Mouse (Mus musculus) urinary bladder, postnatal 14 days (tissue): Measurements from ENCODE around the gene Rapgef4.

Experiments used
- DNase-seq: peaks from one replicate; pipeline ENCODE4 v3.0.0; 2021; ENCODE audit warnings: low spot score

Rapgef4 gene

GRCm38 (mm10) chr2:72179600-72180301 lies 198.7 kb downstream of the Rapgef4 start:
- DNase-seq, result no peak

GRCm38 (mm10) chr2:72181443-72181842 lies 200.4 kb downstream of the Rapgef4 start:
- DNase-seq, result no peak

DNA sequence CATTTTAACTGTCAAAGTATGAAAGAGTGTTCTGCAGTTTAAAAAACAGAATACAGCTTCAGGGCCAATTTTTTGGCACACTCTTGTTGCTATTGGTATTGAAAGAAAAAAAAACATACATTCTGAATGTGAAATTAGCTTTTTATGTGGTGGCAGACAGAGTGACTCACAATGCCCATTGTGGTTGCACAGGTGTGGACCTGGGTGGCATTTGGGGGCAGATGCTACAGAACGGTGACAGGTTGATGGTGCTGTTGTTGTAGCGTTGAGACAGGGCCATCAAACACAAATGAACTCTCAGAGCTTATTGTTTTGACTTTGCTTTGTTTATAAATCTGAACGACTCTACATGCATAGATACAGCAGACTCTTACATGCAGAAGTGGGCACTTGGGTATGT lies 202.7 kb downstream of the Rapgef4 start:
- DNase-seq, result no peak

GRCm38 (mm10) chr2:72196190-72196965 lies 215.3 kb downstream of the Rapgef4 start:
- DNase-seq, result no peak

DNA sequence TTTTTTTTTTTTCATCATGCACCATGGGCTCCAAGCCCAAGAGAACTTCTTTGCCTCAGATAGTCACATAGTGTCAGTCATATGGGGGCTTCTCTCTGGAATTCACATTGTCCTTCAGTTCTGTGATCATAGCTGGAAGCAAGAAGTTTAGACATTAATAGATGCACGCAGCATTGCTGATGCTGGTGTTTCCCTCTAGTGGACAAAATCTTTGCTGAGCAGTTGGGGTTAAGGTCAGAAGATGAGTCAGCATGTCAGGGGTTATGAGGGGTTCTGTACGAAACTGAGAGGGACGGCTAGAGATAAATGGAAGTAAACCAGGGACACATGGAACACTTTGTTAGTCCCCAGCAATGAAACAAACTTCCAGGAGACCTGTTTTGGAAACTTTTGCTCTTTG lies 216.0 kb downstream of the Rapgef4 start:
- DNase-seq, result no peak

- no peak for DNase-seq
These were observed 218.4 kb downstream of the Rapgef4 start for GRCm38 (mm10) chr2:72199451-72199850.

- no peak for DNase-seq
These were observed 220.5 kb downstream of the Rapgef4 start for GRCm38 (mm10) chr2:72201506-72201905.

GRCm38 (mm10) chr2:72202252-72202651 lies 221.2 kb downstream of the Rapgef4 start:
- peak; percentile 8 for DNase-seq

DNA sequence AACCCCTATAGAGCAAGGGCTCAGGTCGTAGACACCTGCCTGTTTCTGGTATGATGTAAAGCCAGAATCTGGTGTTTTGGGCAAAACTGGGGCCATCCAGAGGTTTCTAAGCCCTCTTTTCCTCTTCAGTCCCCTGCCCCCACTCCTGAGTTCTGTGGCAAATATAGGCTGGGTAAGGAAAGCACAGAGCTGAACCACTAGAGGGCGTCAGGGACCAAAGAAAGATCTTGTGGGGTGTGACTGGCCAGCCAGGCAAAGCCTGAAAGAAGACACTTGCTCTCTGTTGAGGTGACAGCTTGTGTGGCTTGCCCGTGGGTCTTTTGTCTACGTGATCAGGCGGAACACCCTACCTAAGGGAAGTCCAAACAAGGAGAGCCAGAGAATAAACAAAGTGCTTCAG lies 222.6 kb downstream of the Rapgef4 start:
- DNase-seq, result peak; percentile 77

- no peak for DNase-seq
These were observed 224.8 kb downstream of the Rapgef4 start for GRCm38 (mm10) chr2:72205869-72206268.

DNA sequence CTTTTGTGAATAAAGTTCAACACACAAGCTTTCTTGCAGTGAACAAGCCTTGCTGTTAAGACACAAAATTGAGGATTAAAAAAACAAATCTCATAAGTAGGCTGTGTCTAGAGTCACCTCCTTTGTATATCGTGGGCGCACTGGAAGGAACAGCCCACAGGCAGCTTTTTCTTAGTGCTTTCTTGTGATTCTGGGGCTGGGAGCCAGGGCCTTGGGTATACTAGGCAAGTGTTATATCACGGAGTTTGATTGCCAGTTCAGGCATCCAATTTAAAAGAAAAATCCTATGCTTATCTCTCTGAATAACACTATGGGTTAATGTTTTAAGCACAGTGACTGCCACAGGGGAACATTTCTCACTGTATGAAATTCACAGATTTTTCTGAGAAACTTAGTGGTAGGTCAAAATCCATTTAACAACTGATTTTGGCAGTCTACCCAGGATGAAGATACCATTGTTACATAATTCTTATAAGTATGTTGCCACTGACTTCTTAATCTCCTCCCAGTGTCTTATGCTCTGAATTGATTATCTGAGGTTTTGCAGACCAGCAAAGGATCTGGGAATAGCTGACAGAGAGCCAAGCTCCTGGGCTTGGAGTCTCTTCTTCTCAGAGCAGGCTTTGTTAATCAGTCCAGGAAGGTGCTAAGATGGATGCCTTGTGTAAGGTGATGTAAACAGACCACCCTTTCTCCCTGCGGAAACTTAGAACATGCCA lies 225.6 kb downstream of the Rapgef4 start:
- no peak for DNase-seq

GRCm38 (mm10) chr2:72217336-72217735 lies 236.3 kb downstream of the Rapgef4 start:
- DNase-seq, result no peak

GRCm38 (mm10) chr2:72219921-72220320 lies 238.9 kb downstream of the Rapgef4 start:
- peak; percentile 46 for DNase-seq

DNA sequence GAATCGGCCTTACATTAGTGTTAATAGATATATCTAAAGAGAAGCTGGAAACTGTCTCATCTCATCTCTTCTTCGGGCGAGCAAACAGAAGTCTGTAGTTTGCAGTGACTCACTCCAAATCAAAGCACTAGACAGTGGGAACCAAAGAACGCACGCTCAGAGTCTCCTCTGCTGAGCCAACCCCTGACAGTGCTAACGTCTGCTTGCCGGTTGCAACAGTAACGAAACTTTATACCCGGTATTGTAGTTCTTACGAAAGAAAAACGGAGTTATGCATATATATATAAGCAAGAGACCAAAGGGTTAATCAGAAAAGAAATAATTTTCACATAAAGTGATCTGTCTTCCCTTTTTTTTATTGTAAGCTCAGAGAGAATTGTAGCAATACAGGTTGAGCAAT lies 240.2 kb downstream of the Rapgef4 start:
- no peak for DNase-seq

DNA sequence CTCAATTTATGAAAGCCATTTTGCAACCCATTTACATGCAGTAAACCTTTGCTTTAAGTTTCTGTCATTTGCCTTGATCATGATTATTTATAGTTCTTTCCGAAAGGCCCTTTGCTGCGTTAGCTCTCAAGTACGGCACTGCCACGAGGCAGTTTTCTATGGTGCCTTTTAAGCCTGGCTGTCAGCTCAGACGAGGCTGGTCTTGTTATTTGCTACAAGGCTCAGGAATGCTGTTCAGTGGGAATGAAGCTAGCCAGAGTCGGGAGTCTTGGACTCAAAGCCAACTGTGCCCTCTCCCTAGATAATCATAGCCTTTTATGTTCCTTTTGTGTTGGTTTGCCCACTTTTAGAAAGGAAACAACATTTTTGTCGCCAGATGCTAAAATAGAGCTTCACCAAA lies 240.7 kb downstream of the Rapgef4 start:
- DNase-seq, result no peak

GRCm38 (mm10) chr2:72222276-72222675 lies 241.2 kb downstream of the Rapgef4 start:
- no peak for DNase-seq

DNA sequence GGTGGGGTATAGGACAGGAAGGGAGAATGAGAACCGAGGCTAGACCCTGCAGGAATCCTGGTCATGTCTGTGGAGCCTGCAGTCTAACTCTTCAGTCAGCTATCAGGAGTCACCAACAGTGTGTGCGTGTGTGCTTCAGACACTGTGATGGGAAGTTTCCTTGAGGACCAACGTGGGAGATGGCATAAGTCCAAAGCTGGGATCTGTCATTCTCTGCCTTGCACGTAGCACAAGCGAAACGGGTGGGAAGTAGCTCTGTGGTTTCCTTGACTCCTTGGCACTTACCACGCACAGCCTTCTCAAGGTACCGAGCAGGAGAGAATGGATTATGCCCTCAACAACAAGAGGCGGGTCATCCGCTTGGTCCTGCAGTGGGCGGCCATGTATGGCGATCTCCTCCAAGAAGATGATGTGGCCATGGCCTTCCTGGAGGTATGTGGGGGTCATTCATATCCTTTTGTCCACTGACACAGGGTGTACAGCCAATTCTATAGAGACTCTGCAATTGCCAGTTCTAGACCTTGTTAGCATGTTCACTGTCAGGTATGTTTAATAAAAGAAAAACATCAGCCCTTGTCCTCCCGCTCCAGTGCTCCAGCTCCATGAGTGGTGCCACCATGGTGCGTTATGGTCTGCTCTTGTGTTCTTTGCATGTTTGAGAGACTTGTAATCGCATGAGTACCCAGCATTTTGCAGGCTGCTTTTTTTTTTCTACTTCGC lies 241.9 kb downstream of the Rapgef4 start:
- DNase-seq, result no peak

- DNase-seq, result no peak
These were observed 242.4 kb downstream of the Rapgef4 start for GRCm38 (mm10) chr2:72223479-72223878.

DNA sequence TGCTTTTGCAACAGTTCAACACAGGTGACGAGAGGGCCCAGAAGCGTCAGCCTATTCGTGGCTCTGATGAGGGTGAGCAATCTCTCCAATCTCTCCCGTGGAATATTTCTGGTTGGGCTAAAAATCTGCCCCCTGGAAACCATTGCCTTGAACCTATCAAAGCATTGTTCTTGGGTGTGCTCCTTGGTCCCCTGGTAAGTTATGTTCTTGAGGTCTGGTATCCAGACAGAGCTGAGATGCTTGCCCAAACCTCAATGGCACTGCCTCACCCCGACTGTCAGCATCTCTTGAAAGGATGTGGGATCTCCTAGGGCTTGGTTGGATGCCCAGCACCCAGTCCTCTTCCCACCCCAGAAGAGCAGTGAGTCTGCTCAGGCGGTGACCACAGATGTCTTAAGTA lies 245.0 kb downstream of the Rapgef4 start:
- no peak for DNase-seq

DNA sequence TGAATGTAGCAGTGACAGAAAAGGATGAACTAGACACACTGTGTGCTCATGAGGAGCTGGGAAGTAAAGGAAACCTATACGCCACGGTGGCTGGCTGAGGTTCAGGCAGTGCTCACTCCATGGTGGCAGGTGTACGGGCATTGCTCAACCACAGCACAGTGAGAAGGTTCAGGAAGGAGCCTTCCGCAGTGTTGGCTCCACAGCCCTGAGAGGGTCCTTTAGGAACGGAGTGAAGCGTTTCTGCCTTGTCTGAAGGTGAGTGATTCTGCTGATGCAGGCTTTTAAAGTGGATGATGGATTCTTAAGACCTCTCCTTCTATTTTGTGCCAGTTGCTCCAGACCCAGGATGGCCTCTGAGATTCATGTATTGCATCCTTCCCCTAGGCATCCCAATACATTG lies 246.4 kb downstream of the Rapgef4 start:
- no peak for DNase-seq

DNA sequence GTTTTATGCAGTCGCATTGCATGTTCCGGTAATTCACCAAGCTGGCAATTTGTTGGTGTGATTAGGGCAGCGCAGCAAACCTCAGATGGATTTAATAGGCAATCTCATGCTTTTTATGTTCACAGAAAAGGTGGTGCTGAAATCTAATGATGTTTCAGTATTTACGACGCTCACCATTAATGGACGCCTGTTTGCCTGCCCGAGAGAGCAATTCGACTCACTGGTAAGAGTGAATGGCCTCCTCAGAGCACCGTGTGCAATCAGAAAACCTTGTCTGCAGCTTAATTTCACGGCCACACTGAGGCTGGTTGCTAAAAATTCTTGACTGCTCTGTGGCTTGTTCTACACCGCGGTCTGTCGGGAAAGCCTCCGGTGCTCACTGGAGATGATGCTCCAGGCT lies 247.8 kb downstream of the Rapgef4 start:
- no peak for DNase-seq

GRCm38 (mm10) chr2:72230545-72230944 lies 249.5 kb downstream of the Rapgef4 start:
- peak; percentile 21 for DNase-seq
